Mouse (Mus musculus): Measurements from ENCODE around the gene Epb41l5.

Epb41l5 gene

GRCm38 (mm10) chr1:119596954-119597480 is 51.8 kb downstream of the Epb41l5 start:
- no peak for DNase-seq (ENCODE audit: low read depth)

- no peak for DNase-seq (ENCODE audit: low read depth)
These were observed 58.8 kb downstream of the Epb41l5 start for GRCm38 (mm10) chr1:119590041-119590440.

- no peak for DNase-seq (ENCODE audit: low read depth)
These were observed 63.8 kb downstream of the Epb41l5 start for GRCm38 (mm10) chr1:119584974-119585373.

- DNase-seq (ENCODE audit: low read depth), result no peak
These were observed 78.7 kb downstream of the Epb41l5 start for GRCm38 (mm10) chr1:119570134-119570533.

GRCm38 (mm10) chr1:119565531-119565930 is 83.3 kb downstream of the Epb41l5 start:
- DNase-seq (ENCODE audit: low read depth), result no peak

- no peak for DNase-seq (ENCODE audit: low read depth)
These were observed 91.0 kb downstream of the Epb41l5 start for GRCm38 (mm10) chr1:119557641-119558395.

GRCm38 (mm10) chr1:119555651-119556050 is 93.1 kb downstream of the Epb41l5 start:
- no peak for DNase-seq (ENCODE audit: low read depth)

- DNase-seq (ENCODE audit: low read depth), result no peak
These were observed 97.1 kb downstream of the Epb41l5 start for GRCm38 (mm10) chr1:119551651-119552050.

GRCm38 (mm10) chr1:119550064-119550463 is 98.7 kb downstream of the Epb41l5 start:
- no peak for DNase-seq (ENCODE audit: low read depth)

- DNase-seq (ENCODE audit: low read depth), result no peak
These were observed 99.5 kb downstream of the Epb41l5 start for GRCm38 (mm10) chr1:119549327-119549689.

GRCm38 (mm10) chr1:119548668-119549326 is 100.0 kb downstream of the Epb41l5 start:
- DNase-seq (ENCODE audit: low read depth), result peak; percentile 76

GRCm38 (mm10) chr1:119546490-119546889 is 102.3 kb downstream of the Epb41l5 start:
- DNase-seq (ENCODE audit: low read depth), result no peak

GRCm38 (mm10) chr1:119545671-119546070 is 103.1 kb downstream of the Epb41l5 start:
- no peak for DNase-seq (ENCODE audit: low read depth)

- DNase-seq (ENCODE audit: low read depth), result peak; percentile 36
These were observed 103.6 kb downstream of the Epb41l5 start for GRCm38 (mm10) chr1:119545164-119545563.

- DNase-seq (ENCODE audit: low read depth), result no peak
These were observed 104.1 kb downstream of the Epb41l5 start for GRCm38 (mm10) chr1:119544611-119545155.

- no peak for DNase-seq (ENCODE audit: low read depth)
These were observed 105.5 kb downstream of the Epb41l5 start for GRCm38 (mm10) chr1:119543316-119543715.

GRCm38 (mm10) chr1:119541570-119541969 is 107.2 kb downstream of the Epb41l5 start:
- no peak for DNase-seq (ENCODE audit: low read depth)

GRCm38 (mm10) chr1:119540836-119541557 is 107.8 kb downstream of the Epb41l5 start:
- no peak for DNase-seq (ENCODE audit: low read depth)

GRCm38 (mm10) chr1:119539252-119539651 is 109.5 kb downstream of the Epb41l5 start:
- DNase-seq (ENCODE audit: low read depth), result no peak

GRCm38 (mm10) chr1:119537651-119538050 is 111.1 kb downstream of the Epb41l5 start:
- no peak for DNase-seq (ENCODE audit: low read depth)

GRCm38 (mm10) chr1:119536122-119536521 is 112.7 kb downstream of the Epb41l5 start:
- DNase-seq (ENCODE audit: low read depth), result no peak

GRCm38 (mm10) chr1:119534341-119534740 is 114.5 kb downstream of the Epb41l5 start:
- DNase-seq (ENCODE audit: low read depth), result no peak
